Mouse (Mus musculus) erythroblast, embryonic 14.5 days (primary cell): ENCODE measurements at regions not wholly inside any gene's neighbourhood (a gene's known extent, or its start where the extent isn't known, plus 50 kb on each side); places are given as distances from the start of the nearest gene placed in this dataset.

Experiments used
- GATA1 ChIP-seq: IDR thresholded peaks from 2 replicates; pipeline ENCODE4 v1.6.1; 2012; ENCODE audit warnings: low read length, inconsistent platforms, mixed read lengths
- TAL1 ChIP-seq: IDR thresholded peaks from 3 replicates; pipeline ENCODE4 v1.6.1; 2012; ENCODE audit warnings: low read length, inconsistent platforms, mixed read lengths

GRCm38 (mm10) chr9:113100641-113101040 lies 607.4 kb downstream of the Pdcd6ip start:
- TF ChIP-seq TAL1 (no peak), GATA1 (no peak)
